Mouse (Mus musculus) spleen, embryonic (tissue): ENCODE data around the gene Dgcr6.

Experiments used
- CTCF ChIA-PET: fragments of 350-600 bp; sonication (Branson Sonifier 250); formaldehyde crosslinking; loops from one replicate; lab custom pipeline; 2022; lab: Charles Lee

The Dgcr6 gene

GRCm38 (mm10) chr16:18068653-18069376, 16.2 kb downstream of the Dgcr6 start:
- CTCF ChIA-PET: no interaction called here

- CTCF ChIA-PET: no interaction called here
Measured at GRCm38 (mm10) chr16:18070798-18071197, 18.1 kb downstream of the Dgcr6 start.

GRCm38 (mm10) chr16:18072089-18072488, 19.4 kb downstream of the Dgcr6 start:
- CTCF ChIA-PET: no interaction called here

- CTCF ChIA-PET: no interaction called here
Measured at GRCm38 (mm10) chr16:18073259-18073962, 20.8 kb downstream of the Dgcr6 start.

GRCm38 (mm10) chr16:18074611-18075010, 22.0 kb downstream of the Dgcr6 start:
- CTCF ChIA-PET: no interaction called here

- CTCF ChIA-PET: no interaction called here
Measured at GRCm38 (mm10) chr16:18075201-18075600, 22.5 kb downstream of the Dgcr6 start.

- CTCF ChIA-PET: no interaction called here
Measured at GRCm38 (mm10) chr16:18078314-18079015, 25.8 kb downstream of the Dgcr6 start.

- CTCF ChIA-PET: no interaction called here
Measured at GRCm38 (mm10) chr16:18079300-18079699, 26.6 kb downstream of the Dgcr6 start.

- CTCF ChIA-PET: no interaction called here
Measured at GRCm38 (mm10) chr16:18080171-18080570, 27.5 kb downstream of the Dgcr6 start.

GRCm38 (mm10) chr16:18081149-18081827, 28.6 kb downstream of the Dgcr6 start:
- CTCF ChIA-PET: no interaction called here

GRCm38 (mm10) chr16:18082291-18082690, 29.6 kb downstream of the Dgcr6 start:
- CTCF ChIA-PET: no interaction called here

- CTCF ChIA-PET: no interaction called here
Measured at GRCm38 (mm10) chr16:18083231-18083951, 30.7 kb downstream of the Dgcr6 start.

GRCm38 (mm10) chr16:18084262-18084661, 31.6 kb downstream of the Dgcr6 start:
- CTCF ChIA-PET: no interaction called here

- CTCF ChIA-PET: no interaction called here
Measured at GRCm38 (mm10) chr16:18087101-18087500, 34.4 kb downstream of the Dgcr6 start.

GRCm38 (mm10) chr16:18096348-18096747, 43.7 kb downstream of the Dgcr6 start:
- CTCF ChIA-PET: no interaction called here

GRCm38 (mm10) chr16:18102816-18103215, 50.2 kb downstream of the Dgcr6 start:
- CTCF ChIA-PET: no interaction called here

- CTCF ChIA-PET: no interaction called here
Measured at GRCm38 (mm10) chr16:18103366-18103765, 50.7 kb downstream of the Dgcr6 start.

- CTCF ChIA-PET: no interaction called here
Measured at GRCm38 (mm10) chr16:18103808-18104207, 51.1 kb downstream of the Dgcr6 start.

- CTCF ChIA-PET: interaction anchor here (0.6 to 0.8 kb wide), 2 partner anchors 274 to 785 kb away, joined by 4 read pairs; no protein-coding TSS in a partner anchor
Measured at GRCm38 (mm10) chr16:18108221-18108966, 55.7 kb downstream of the Dgcr6 start.

GRCm38 (mm10) chr16:18111042-18111441, 58.4 kb downstream of the Dgcr6 start:
- CTCF ChIA-PET: no interaction called here

GRCm38 (mm10) chr16:18116467-18116866, 63.8 kb downstream of the Dgcr6 start:
- CTCF ChIA-PET: no interaction called here
